Mouse (Mus musculus) ovary, postnatal 14 days (tissue): ENCODE data around the gene Six1.
A peak's percentile ranks its signal among the peaks of the same experiment; 100 is the strongest.
"Not testable (repeated sequence)": the region's sequence is repeated elsewhere in the genome, so short reads cannot be mapped to it uniquely, and the experiment has no call there.

Experiments
- DNase-seq: peaks from one replicate; pipeline ENCODE4 v3.0.0; 2022; ENCODE audit warnings: low spot score

Gene Six1

GRCm38 (mm10) chr12:73034901-73035895 is 18.5 kb downstream of the Six1 start:
- no peak for DNase-seq

GRCm38 (mm10) chr12:73032665-73033064 is 21.0 kb downstream of the Six1 start:
- no peak for DNase-seq

- no peak for DNase-seq
Observed at GRCm38 (mm10) chr12:73031315-73031714, 22.4 kb downstream of the Six1 start.

- peak; percentile 54 for DNase-seq
Observed at GRCm38 (mm10) chr12:73025490-73025889, 28.2 kb downstream of the Six1 start.

GRCm38 (mm10) chr12:73020941-73021340 is 32.7 kb downstream of the Six1 start:
- DNase-seq, result peak; percentile 58

GRCm38 (mm10) chr12:73020422-73020821 is 33.3 kb downstream of the Six1 start:
- DNase-seq, result no peak

- DNase-seq, result no peak
Observed at GRCm38 (mm10) chr12:73018838-73019237, 34.8 kb downstream of the Six1 start.

- no peak for DNase-seq
Observed at GRCm38 (mm10) chr12:73016171-73016570, 37.5 kb downstream of the Six1 start.

- DNase-seq, result no peak
Observed at GRCm38 (mm10) chr12:73014311-73014710, 39.4 kb downstream of the Six1 start.

- DNase-seq, result no peak
Observed at GRCm38 (mm10) chr12:73012824-73013223, 40.9 kb downstream of the Six1 start.

GRCm38 (mm10) chr12:73012136-73012785 is 41.4 kb downstream of the Six1 start:
- peak; percentile 22 for DNase-seq

GRCm38 (mm10) chr12:73002903-73003302 is 50.8 kb downstream of the Six1 start:
- DNase-seq, result not testable (repeated sequence)

- peak; percentile 34 for DNase-seq
Observed at GRCm38 (mm10) chr12:73002281-73002680, 51.4 kb downstream of the Six1 start.

- no peak for DNase-seq
Observed at GRCm38 (mm10) chr12:72998105-72999001, 55.3 kb downstream of the Six1 start.

GRCm38 (mm10) chr12:72996646-72997045 is 57.0 kb downstream of the Six1 start:
- DNase-seq, result no peak
